Mouse (Mus musculus): ENCODE measurements around the gene Dyrk3. TPM values are rescaled to one million over a fixed set of nuclear protein-coding genes. Genes with fewer than 3 reads are reported as not detected.
A peak's percentile ranks its signal among the peaks of the same experiment; 100 is the strongest.

The Dyrk3 gene
- polyA plus RNA-seq, 1 experiment from 2014 or later: 11.7 TPM

DNA sequence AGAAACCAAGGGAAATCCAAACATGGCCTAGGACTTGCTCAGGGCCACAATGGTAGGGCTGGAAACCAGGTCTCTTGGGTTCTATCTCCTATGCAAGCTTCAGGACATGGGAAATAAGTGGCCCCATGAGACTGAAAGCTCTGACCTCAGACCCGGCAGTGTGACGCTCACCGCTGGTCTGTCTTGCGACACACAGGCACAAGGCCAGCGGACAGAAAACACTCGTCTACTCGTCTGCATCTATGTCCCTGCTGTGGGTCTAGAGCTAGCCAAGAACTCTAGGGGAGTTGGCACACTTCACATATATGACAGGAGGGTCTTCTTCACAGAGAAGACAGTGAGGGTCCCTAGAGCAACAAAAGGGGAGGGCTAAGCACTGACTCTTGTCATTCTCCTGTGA, 51.2 kb downstream of the Dyrk3 start:
- no peak for DNase-seq (ENCODE audit: low read depth, low spot score)
- in situ Hi-C loops (cut with MboI; ENCODE audit: low pct_unique_long_range_greater_than_20kb): no loop called here
- ATAC-seq: no peak

DNA sequence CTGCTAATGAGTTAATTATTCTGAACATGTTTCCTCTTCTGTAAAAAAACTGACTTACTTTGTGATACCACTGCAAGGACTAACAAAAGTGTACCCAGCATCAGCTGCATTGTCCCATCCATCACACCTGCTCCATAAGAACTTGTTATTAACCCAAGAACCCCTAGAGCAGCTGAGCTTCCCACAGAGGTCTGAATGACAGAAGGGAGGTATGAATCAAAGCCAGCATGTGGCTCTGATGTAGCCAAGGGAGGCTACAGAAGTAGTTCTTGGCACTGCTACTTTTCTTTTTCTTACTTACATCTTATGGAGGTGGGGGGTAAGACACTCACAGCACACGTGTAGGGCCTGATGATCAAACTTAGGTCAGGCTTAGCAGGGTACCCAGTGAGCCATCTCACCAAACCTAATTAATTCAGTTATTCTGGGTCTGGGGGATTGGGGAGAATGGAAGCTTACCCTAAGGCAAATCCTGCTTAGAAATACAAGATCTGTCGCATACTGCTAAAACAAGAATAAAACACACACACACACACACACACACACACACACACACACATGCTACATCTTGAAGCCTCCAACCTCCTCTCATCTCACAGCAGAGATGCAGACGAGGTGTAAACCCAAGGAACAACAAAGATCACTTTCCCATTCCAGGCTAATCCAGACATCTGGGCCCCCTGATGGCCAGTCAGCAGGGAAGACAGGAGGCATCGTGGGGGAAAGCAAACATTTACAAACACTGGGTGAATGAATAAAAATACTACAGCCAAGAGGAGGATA, 52.0 kb downstream of the Dyrk3 start:
- ChIA-PET POLR2A (no interaction called here), CTCF (no interaction called here)
- TF ChIP-seq CTCF (IDR thresholded peaks at IDR 0.05): no peak
- in situ Hi-C loops (cut with MboI; ENCODE audit: low pct_unique_long_range_greater_than_20kb): no loop called here
- ATAC-seq (no peak), DNase-seq (ENCODE audit: low read depth, low spot score) (no peak)
- no peaks in the 10 kb centered on the region for H3K27me3 ChIP-seq

More for the DNA sequence above, 51.2 kb downstream of the Dyrk3 start:
- no peaks in the 10 kb centered on the region for H3K27me3 ChIP-seq
- POLR2A ChIA-PET: no interaction called here
- CTCF ChIA-PET: no interaction called here
- no peak for TF ChIP-seq CTCF (IDR thresholded peaks at IDR 0.05)

- in situ Hi-C loops (cut with MboI; ENCODE audit: low pct_unique_long_range_greater_than_20kb): no loop called here
- H3K27me3 ChIP-seq: no peaks in the 10 kb centered on the region
- DNase-seq (ENCODE audit: low read depth, low spot score) (no peak), ATAC-seq (no peak)
- ChIA-PET POLR2A (no interaction called here), CTCF (no interaction called here)
- TF ChIP-seq CTCF (IDR thresholded peaks at IDR 0.05): no peak
These were observed 52.9 kb downstream of the Dyrk3 start for GRCm38 (mm10) chr1:131085272-131085671.

GRCm38 (mm10) chr1:131084289-131084688, 53.9 kb downstream of the Dyrk3 start:
- ATAC-seq (no peak), DNase-seq (ENCODE audit: low read depth, low spot score) (no peak)
- CTCF ChIA-PET: interaction anchor here (3.1 kb wide), 1 partner anchor 11 kb away, joined by 9 read pairs; no protein-coding TSS in a partner anchor
- POLR2A ChIA-PET: interaction anchor here (1.9 kb wide), 1 partner anchor 12 kb away, joined by 8 read pairs; no protein-coding TSS in a partner anchor
- no peak for TF ChIP-seq CTCF (IDR thresholded peaks at IDR 0.05)
- in situ Hi-C loops (cut with MboI; ENCODE audit: low pct_unique_long_range_greater_than_20kb): no loop called here
- H3K27me3 ChIP-seq: no peaks in the 10 kb centered on the region

- no peak for TF ChIP-seq CTCF (IDR thresholded peaks at IDR 0.05)
- no peak for DNase-seq (ENCODE audit: low read depth, low spot score)
These were observed 54.5 kb downstream of the Dyrk3 start for GRCm38 (mm10) chr1:131083609-131084008.

DNA sequence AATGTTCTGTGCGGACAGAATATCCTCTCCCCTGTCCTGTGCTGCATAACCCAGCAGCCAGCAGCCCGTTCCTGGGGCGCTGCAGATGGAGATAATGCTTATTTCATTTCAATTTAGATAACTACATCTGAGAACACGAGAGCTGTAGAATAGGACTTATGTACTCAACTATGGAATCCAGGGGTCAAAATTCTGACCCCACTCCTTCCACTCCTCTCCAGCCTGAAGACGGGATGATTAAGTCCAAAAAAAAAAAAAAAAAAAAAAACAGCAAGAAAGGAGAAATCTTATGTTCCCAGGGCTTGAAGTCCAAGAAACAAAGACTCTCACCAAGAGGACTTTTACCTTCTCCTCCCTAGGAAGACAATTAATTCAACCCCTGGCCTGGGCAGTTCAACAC, 55.0 kb downstream of the Dyrk3 start:
- CTCF ChIA-PET: interaction anchor here (1.7 to 3.1 kb wide), 2 partner anchors 10 to 32 kb away, joined by 5 to 9 read pairs; no protein-coding TSS in a partner anchor
- POLR2A ChIA-PET: interaction anchor here (0.9 to 1.9 kb wide), 2 partner anchors 11 to 207 kb away, joined by 3 to 8 read pairs; no protein-coding TSS in a partner anchor
- ATAC-seq: no peak
- TF ChIP-seq CTCF (IDR thresholded peaks at IDR 0.05): no peak
- H3K27me3 ChIP-seq: no peaks in the 10 kb centered on the region
- in situ Hi-C loops (cut with MboI; ENCODE audit: low pct_unique_long_range_greater_than_20kb): no loop called here
- DNase-seq (ENCODE audit: low read depth, low spot score): no peak

More at GRCm38 (mm10) chr1:131083609-131084008, 54.5 kb downstream of the Dyrk3 start:
- POLR2A ChIA-PET: interaction anchor here (1.9 kb wide), 1 partner anchor 11 kb away, joined by 8 read pairs; no protein-coding TSS in a partner anchor
- CTCF ChIA-PET: interaction anchor here (3.1 kb wide), 1 partner anchor 11 kb away, joined by 9 read pairs; no protein-coding TSS in a partner anchor
- H3K27me3 ChIP-seq: no peaks in the 10 kb centered on the region
- peak; percentile 64 for ATAC-seq
- in situ Hi-C loops (cut with MboI; ENCODE audit: low pct_unique_long_range_greater_than_20kb): no loop called here

DNA sequence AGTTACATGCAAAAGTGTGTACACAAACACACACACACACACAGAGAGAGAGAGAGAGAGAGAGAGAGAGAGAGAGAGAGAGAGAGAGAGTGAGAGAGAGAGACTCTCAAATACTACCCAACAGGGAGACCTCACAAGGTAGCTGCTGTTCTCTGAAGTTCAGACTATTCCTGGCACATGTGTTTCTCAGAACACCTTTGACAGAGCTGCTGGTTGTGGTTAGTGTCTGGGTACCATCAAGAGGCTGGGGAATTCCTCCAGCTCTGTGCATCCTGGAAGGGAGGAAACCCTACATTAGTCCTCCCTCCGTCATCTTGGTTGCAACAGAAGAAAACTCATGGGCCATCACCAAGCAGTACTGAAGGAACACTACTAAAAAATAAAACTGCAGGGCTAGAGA, 57.5 kb downstream of the Dyrk3 start:
- H3K27me3 ChIP-seq: no peaks in the 10 kb centered on the region
- ChIA-PET CTCF (no interaction called here), POLR2A (interaction anchor here (0.8 to 1.2 kb wide), 2 partner anchors 9 to 17 kb away, joined by 3 read pairs; no protein-coding TSS in a partner anchor)
- in situ Hi-C loops (cut with MboI; ENCODE audit: low pct_unique_long_range_greater_than_20kb): no loop called here
- DNase-seq (ENCODE audit: low read depth, low spot score) (no peak), ATAC-seq (no peak)
- no peak for TF ChIP-seq CTCF (IDR thresholded peaks at IDR 0.05)

- in situ Hi-C loops (cut with MboI; ENCODE audit: low pct_unique_long_range_greater_than_20kb): no loop called here
- DNase-seq (ENCODE audit: low read depth, low spot score): no peak
- ChIA-PET POLR2A (interaction anchor here (0.8 kb wide), 1 partner anchor 16 kb away, joined by 3 read pairs; no protein-coding TSS in a partner anchor), CTCF (interaction anchor here (1.6 kb wide), 1 partner anchor 11 kb away, joined by 3 read pairs; no protein-coding TSS in a partner anchor)
- H3K27me3 ChIP-seq: no peaks in the 10 kb centered on the region
- no peak for TF ChIP-seq CTCF (IDR thresholded peaks at IDR 0.05)
- ATAC-seq: no peak
These were observed 58.4 kb downstream of the Dyrk3 start for GRCm38 (mm10) chr1:131079762-131080161.

- ATAC-seq: peak; percentile 29
- H3K27me3 ChIP-seq: no peaks in the 10 kb centered on the region
- DNase-seq (ENCODE audit: low read depth, low spot score): no peak
- no peak for TF ChIP-seq CTCF (IDR thresholded peaks at IDR 0.05)
- CTCF ChIA-PET: interaction anchor here (1.6 kb wide), 1 partner anchor 10 kb away, joined by 3 read pairs; no protein-coding TSS in a partner anchor
- POLR2A ChIA-PET: no interaction called here
- in situ Hi-C loops (cut with MboI; ENCODE audit: low pct_unique_long_range_greater_than_20kb): no loop called here
These were observed 59.3 kb downstream of the Dyrk3 start for GRCm38 (mm10) chr1:131078761-131079330.

Other genes starting within 250 kb of the Dyrk3 start
- gene Il20, start 226.9 kb downstream of the Dyrk3 start, polyA plus RNA-seq (2021): not detected
- gene Il19, start 198.2 kb downstream of the Dyrk3 start, polyA plus RNA-seq (2021): 0.17 TPM
- 0.04 TPM for gene Il10, start 118.5 kb downstream of the Dyrk3 start, polyA plus RNA-seq (2021)
- gene Mapkapk2, start 40.5 kb downstream of the Dyrk3 start, polyA plus RNA-seq (2021): 129 TPM
- gene Eif2d, start 14.8 kb upstream of the Dyrk3 start, polyA plus RNA-seq (2021): 53.8 TPM
- 9.5 TPM for gene Rassf5, start 106.9 kb upstream of the Dyrk3 start, polyA plus RNA-seq (2021)
- 21.3 TPM for gene Ikbke, start 141.3 kb upstream of the Dyrk3 start, polyA plus RNA-seq (2021)